Mouse (Mus musculus) olfactory bulb, adult 2 months (tissue): ENCODE data around the gene Jak2. TPM values are rescaled to one million over a fixed set of nuclear protein-coding genes. Genes with fewer than 3 reads are reported as not detected.

Source experiments
- H3K27ac ChIP-seq: fragments of 200-500 bp; 2 replicates; pipeline ENCODE4 v1.5.1; 2012; ENCODE audit warnings: low read depth, low read length; ENCODE audit not compliant: insufficient read depth
- H3K4me1 ChIP-seq: fragments of 200-500 bp; 2 replicates; pipeline ENCODE4 v1.6.1; 2012; ENCODE audit warnings: low read length; ENCODE audit not compliant: control insufficient read depth, insufficient read depth
- H3K4me3 ChIP-seq: fragments of 200-500 bp; 2 replicates; pipeline ENCODE4 v1.5.1; 2012; ENCODE audit warnings: mild to moderate bottlenecking, low read depth, low read length, moderate library complexity; ENCODE audit not compliant: insufficient read depth
- CTCF ChIP-seq: fragments of 200-500 bp; IDR thresholded peaks from 2 replicates; pipeline ENCODE4 v1.5.1; 2012; ENCODE audit warnings: low read depth, mild to moderate bottlenecking, low read length, moderate library complexity; ENCODE audit not compliant: insufficient read depth
- POLR2A ChIP-seq: fragments of 200-500 bp; IDR thresholded peaks from 2 replicates; pipeline ENCODE4 v1.6.1; 2012; ENCODE audit warnings: mild to moderate bottlenecking, low read depth, low read length, moderate library complexity; ENCODE audit not compliant: insufficient read depth
- WGBS: fragments of 180-500 bp; shearing (Covaris S2); methylation state at CpG from one replicate; pipeline ENCODE4 v1.1.7; 2018; 5-methylcytosine and 5-hydroxymethylcytosine counted together
- polyA plus RNA-seq: library from polyadenylated mRNA; stranded (reverse); fragments of >200 nt; gene quantifications from 2 replicates; pipeline ENCODE4 v1.2.4, GENCODE M21; 2012; ENCODE audit warnings: low replicate concordance; ENCODE audit not compliant: missing spikeins, insufficient read depth, insufficient read length

The Jak2 gene
- polyA plus RNA-seq, 1 experiment = not detected

DNA sequence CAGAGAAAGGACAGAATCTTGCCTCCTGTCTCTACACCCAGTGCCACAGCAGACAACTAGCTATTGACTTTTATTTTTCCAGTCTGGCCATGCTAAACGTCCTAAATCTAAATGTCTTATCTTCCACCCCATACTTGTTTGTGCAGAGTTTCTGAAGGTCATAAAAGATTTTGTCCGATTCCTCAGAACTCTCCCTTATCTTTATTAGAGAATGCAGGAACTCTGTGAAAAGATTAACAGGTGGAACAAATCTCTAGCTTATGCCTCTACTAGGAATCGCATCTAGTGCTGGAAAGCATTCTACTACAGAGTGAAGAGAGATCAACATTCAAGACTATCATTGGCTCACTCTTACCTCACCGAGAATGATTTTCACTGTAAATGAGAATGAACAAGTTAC lies 1.7 kb upstream of the Jak2 start:
- Histone ChIP-seq H3K27ac (0 out of 2 replicates have a peak overlapping the region, but pooled peaks have one; percentile 2), H3K4me1 (no peaks in the 10 kb centered on the region), H3K4me3 (no peak overlapping the region)
- 25% methylated on average over 4 of the region's 4 CpGs for WGBS
- TF ChIP-seq CTCF (no peak), POLR2A (no peak)

DNA sequence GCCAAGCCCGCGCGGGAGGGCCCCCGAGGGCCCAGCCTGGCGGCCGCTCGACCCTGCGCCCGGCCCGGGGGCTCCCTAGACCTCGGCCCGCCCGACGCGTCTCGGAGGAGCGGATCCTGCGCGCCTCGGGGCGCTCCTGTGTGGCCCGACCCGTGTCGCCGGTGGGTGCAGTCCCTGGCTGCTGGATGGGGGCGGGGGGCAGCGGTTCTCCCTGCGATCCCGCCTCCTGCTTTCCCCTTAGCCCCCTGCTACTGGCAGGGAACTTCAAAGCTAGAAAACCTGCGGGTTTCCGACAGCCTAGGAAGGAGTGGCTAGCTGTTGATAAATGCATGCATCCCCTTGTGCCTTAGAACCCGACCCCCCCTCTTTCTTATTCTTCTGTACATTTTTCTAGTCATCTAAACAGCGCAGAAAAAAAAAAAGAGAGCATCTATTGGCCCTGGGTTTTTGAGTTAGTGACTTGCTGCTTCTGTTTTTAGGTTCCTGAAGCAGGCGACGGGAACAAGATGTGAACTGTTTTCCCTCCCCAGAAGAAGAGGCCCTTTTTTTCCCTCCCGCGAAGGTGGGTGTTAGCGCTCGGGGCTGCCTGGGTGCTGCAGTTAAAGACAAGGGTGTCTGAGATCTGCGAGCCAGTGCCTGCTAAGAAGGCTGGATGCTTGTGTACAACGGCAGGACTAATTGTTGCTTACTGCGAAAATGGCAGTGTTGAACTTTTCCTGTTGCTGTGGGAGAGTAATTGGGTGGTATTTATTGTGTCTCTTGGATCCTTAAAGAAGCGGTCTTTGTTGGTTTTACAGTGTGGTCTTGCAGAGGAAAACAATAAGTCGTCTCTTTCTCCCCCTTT lies 552 bp downstream of the Jak2 start:
- Histone ChIP-seq H3K4me1 (peaks cover 3% of the 10 kb centered on the region; the same call in 1 of the 2 replicates), H3K27ac (peak overlapping the region; percentile 96), H3K4me3 (peak overlapping the region; percentile 74)
- TF ChIP-seq POLR2A = no peak; the same call in 1 of the 2 replicates
- no peak for TF ChIP-seq CTCF
- 2% methylated on average over 44 of the region's 44 CpGs for WGBS

DNA sequence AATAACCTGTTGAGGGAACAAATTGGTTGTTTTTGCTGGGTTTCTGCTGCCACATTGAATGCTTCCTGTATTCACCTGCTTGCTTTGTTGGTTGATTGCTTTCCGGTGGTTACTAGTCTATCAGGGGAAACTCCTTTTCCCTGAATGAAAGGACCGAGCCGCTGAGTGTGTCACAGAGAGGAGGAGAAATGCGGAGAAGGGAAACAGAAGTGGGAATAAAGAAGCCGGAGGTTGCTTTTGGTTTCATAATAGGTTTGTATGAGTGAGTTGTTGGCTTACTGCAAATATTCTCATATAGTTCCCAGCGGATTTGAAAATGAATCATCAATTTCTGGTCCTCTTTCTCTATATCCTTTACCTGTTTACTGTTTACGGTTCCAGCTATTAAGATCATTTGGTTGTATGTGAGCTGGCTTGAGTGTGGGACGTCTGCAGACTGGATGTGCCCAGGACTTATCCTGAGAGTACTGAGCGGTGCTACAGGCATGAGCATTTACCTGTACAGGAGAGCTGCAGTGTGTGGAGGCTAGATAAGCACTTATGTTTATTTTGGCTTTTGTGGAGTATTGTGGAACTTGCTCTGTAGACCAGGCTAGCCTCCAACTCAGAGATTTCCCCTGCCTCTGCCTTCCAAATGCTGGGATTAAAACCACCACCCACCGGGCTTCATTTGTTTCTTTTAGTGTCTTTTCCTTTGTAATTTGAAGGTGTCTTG lies 1.4 kb downstream of the Jak2 start:
- peak overlapping the region; percentile 96 for H3K27ac ChIP-seq
- H3K4me3 ChIP-seq = peak overlapping the region; percentile 74
- WGBS = 7% methylated on average over 10 of the region's 10 CpGs
- no peak for TF ChIP-seq CTCF
- TF ChIP-seq POLR2A = no peak
- peaks cover 3% of the 10 kb centered on the region; the same call in 1 of the 2 replicates for H3K4me1 ChIP-seq

DNA sequence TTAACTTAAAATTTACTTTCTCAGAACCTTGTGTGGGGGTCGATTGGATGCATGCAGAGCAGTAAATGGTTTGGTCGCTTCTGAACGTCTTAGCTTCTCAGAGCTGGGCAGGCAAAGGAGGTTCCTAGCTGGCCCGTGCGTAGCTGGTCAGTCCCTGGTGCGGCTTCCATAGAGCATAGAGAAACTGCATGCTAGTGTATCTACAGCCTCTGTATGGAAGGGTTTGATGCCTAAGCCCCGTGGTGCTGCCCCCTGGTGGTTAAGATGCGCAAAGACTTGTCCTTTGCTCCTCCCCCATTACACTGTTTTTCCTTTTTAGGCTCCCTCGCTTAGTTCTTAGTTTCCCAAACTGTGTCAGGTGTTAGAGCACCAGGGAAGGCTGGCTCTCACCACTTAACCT lies 2.1 kb downstream of the Jak2 start:
- H3K4me3 ChIP-seq = peak overlapping the region; percentile 64
- H3K27ac ChIP-seq = peak overlapping the region; percentile 40; the same call in 1 of the 2 replicates
- H3K4me1 ChIP-seq = peaks cover 3% of the 10 kb centered on the region; the same call in 1 of the 2 replicates
- peak; percentile 53; the same call in 1 of the 2 replicates for TF ChIP-seq CTCF
- no peak for TF ChIP-seq POLR2A
- WGBS = under 1% methylated on average over 9 of the region's 9 CpGs

DNA sequence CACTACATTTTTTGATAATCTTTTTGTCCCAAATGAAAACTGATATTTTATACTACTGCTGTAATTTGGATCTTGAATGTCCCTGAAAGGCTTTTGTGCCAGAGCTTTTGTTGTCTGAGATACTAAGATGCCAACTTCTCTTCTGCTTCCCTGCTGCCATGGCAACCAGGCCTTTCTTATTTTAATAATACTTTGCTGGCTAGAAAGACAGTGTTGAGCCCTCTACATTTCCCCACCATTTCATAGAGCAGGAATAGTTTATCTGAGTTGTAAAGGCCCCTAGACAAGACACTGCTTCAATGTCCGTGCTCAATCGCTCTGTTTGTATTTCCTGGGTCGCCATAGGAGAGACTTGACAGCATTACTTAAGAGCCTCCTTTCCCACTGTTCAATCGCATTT lies 3.0 kb downstream of the Jak2 start:
- Histone ChIP-seq H3K4me1 (peaks cover 3% of the 10 kb centered on the region; the same call in 1 of the 2 replicates), H3K4me3 (no peak overlapping the region), H3K27ac (peak overlapping the region; percentile 6; the same call in 1 of the 2 replicates)
- WGBS = 10% methylated on average over 4 of the region's 4 CpGs
- TF ChIP-seq CTCF (no peak), POLR2A (no peak)

DNA sequence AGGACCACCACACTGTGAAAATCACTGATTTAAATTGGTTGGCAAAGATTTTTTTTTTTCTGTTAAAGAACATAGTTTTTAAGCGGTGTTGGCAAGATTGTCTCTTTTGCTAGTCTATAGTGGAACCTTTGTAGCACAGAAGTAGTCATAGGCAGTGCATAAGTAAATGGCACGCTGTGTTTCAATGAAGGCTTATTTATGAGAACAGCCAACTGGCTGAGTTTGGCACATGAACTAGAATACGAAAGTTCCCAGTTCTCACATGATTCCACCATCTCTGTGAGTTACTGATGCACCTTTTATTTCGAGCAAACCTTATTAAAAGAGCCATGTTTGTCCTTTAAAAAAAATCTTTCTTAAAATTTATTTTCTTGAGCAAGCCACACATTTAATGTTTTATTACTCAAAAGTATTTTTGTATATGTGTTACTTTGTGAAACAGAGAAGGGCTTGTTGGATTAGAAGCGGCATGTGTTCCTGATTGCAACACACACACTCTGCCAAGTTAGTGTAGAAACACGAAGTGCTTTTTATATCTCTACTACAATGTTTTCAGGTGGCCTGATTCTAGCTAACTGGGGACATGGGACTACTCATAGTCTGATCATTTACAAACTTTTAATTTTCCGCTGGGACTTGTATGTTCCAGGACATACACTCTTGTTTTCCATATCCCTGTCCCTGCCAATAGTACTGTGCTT lies 3.8 kb downstream of the Jak2 start:
- Histone ChIP-seq H3K4me3 (no peak overlapping the region), H3K27ac (peak overlapping the region; percentile 6; the same call in 1 of the 2 replicates), H3K4me1 (peaks cover 3% of the 10 kb centered on the region; the same call in 1 of the 2 replicates)
- TF ChIP-seq POLR2A (no peak), CTCF (no peak)
- WGBS = 38% methylated on average over 7 of the region's 7 CpGs

GRCm38 (mm10) chr19:29261638-29262037 lies 10.0 kb downstream of the Jak2 start:
- H3K4me3 ChIP-seq = no peak overlapping the region
- H3K4me1 ChIP-seq = peaks cover 9% of the 10 kb centered on the region
- TF ChIP-seq POLR2A = no peak
- WGBS = 74% methylated on average over 9 of the region's 9 CpGs
- H3K27ac ChIP-seq = no peak overlapping the region

- H3K4me3 ChIP-seq = no peak overlapping the region
- WGBS = 74% methylated on average over 1 of the region's 1 CpGs
- H3K4me1 ChIP-seq = peaks cover 9% of the 10 kb centered on the region
- TF ChIP-seq CTCF (no peak), POLR2A (no peak)
- no peak overlapping the region for H3K27ac ChIP-seq
These were observed 11.9 kb downstream of the Jak2 start for GRCm38 (mm10) chr19:29263492-29263891.

DNA sequence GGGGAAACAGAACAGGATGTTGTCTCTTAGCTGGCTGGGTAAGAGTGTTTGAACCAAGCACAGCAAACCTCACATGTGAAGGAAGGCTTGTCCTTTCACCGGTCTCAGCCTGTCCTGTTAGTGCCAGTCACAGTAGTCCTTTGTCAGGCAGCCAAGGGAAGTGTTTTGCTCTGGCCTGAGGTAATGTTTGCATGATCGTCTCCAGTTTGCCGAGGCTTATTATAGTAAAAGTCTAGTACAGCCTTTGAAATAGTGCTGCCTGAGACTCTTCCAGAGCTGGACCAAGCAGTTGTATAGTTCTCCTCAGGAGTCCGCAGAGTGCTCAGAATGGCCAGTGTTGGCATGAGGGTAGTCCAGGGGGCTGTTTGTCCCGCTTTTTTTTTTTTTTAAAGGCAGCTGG lies 13.9 kb downstream of the Jak2 start:
- peaks cover 9% of the 10 kb centered on the region for H3K4me1 ChIP-seq
- H3K4me3 ChIP-seq = no peak overlapping the region
- WGBS = 15% methylated on average over 5 of the region's 5 CpGs
- H3K27ac ChIP-seq = peak overlapping the region; percentile 54
- TF ChIP-seq POLR2A = no peak
- TF ChIP-seq CTCF = no peak
